Mouse (Mus musculus): ENCODE data around the gene Gm14525. TPM values are rescaled to one million over a fixed set of nuclear protein-coding genes. Genes with fewer than 3 reads are reported as not detected.
"Not testable (repeated sequence)": the region's sequence is repeated elsewhere in the genome, so short reads cannot be mapped to it uniquely, and the experiment has no call there.

Gm14525 gene
- polyA plus RNA-seq (2014; fragmentation: Nextera tagmentation; extraction: Ambion mirVana): not detected in 2 replicates

DNA sequence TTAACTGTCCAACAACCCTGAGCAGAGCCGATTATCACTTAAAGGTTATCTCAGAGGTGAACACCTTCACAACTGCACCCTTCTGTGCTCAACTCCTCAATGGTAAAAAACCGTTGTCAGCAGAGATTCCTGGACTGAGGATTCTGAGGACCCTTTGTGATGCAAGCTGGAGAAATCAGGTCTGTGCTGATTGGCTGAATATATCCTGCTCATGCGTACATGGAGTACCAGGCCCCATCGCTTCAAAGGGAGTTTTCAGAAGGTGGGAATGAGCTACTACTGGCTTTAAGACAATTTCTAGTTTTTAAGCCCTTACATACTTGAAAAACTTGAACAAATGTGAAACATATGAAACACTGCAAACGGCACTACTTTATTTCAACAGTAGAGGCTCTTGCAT is at the start of gene Gm14525:
Gene Gm14525, minus strand, starts transcription at position 101 of the 400 bp plus-strand sequence.
- H3K9me3 ChIP-seq (ENCODE audit: control insufficient read depth, low read length); H3K4me2 ChIP-seq (ENCODE audit: low read length); ATAC-seq (ENCODE audit: insufficient number of reproducible peaks, insufficient read depth, low FRiP score, low read depth); H3K4me3 ChIP-seq (ENCODE audit: control insufficient read depth in 1 of 2, insufficient read depth in 1 of 2, low read depth in 1 of 2, low read length in 2 of 2); H3K9ac ChIP-seq (ENCODE audit: low read length); H3K36me3 ChIP-seq (ENCODE audit: control insufficient read depth, insufficient read depth, low read length); H3K4me1 ChIP-seq (ENCODE audit: control insufficient read depth in 2 of 2, insufficient read depth in 2 of 2, low read length in 2 of 2); H3K27me3 ChIP-seq (ENCODE audit: control insufficient read depth, insufficient read depth, low read length); H3K27ac ChIP-seq (replicated peaks in 1 of 2; ENCODE audit: control insufficient read depth in 1 of 2, insufficient read depth in 1 of 2, low read depth in 2 of 2, low read length in 2 of 2): not testable (repeated sequence)
- WGBS: 63% methylated on average over 2 of the region's 5 CpGs

Other genes with a start within 250 kb of the Gm14525 start
- gene Slx, start 157.1 kb downstream of the Gm14525 start, polyA plus RNA-seq (2014; fragmentation: Nextera tagmentation; extraction: Ambion mirVana): not detected in 2 replicates
- not detected in 2 replicates for gene Gm6121, start 233.1 kb upstream of the Gm14525 start, polyA plus RNA-seq (2014; fragmentation: Nextera tagmentation; extraction: Ambion mirVana)